Mouse (Mus musculus) heart, adult 18-20 months (tissue): ENCODE measurements around the gene Arid3c. TPM values are rescaled to one million over a fixed set of nuclear protein-coding genes. Genes with fewer than 3 reads are reported as not detected.
A peak's percentile ranks its signal among the peaks of the same experiment; 100 is the strongest.

Experiments used
- DNase-seq, 2 experiments: peaks; one replicate each; pipeline ENCODE4 v3.0.0; 2021 to 2022; ENCODE audit warnings: mixed read lengths in 1 of 2
- total RNA-seq, 2 experiments: library from RNA; stranded (reverse); gene quantifications; 2 replicates each; pipeline ENCODE4 v1.2.3; 2021

Gene Arid3c
- total RNA-seq, 2 experiments from 2014 or later = not detected

GRCm38 (mm10) chr4:41744131-41744530 is 13.2 kb upstream of the Arid3c start:
- no peak for DNase-seq

- DNase-seq = peak; percentile 97
These were observed 10.2 kb upstream of the Arid3c start for GRCm38 (mm10) chr4:41741158-41741560.

GRCm38 (mm10) chr4:41740380-41741157 is 9.6 kb upstream of the Arid3c start:
- no peak for DNase-seq

GRCm38 (mm10) chr4:41739260-41739659 is 8.3 kb upstream of the Arid3c start:
- DNase-seq = no peak

- DNase-seq = no peak
These were observed 7.3 kb upstream of the Arid3c start for GRCm38 (mm10) chr4:41738256-41738603.

GRCm38 (mm10) chr4:41737602-41738255 is 6.8 kb upstream of the Arid3c start:
- peak; percentile 79 to 87 for DNase-seq

- DNase-seq = no peak
These were observed 3.9 kb downstream of the Arid3c start for GRCm38 (mm10) chr4:41726826-41727621.

- DNase-seq = peak; percentile 92 to 95
These were observed 8.0 kb downstream of the Arid3c start, which contains the start of gene Dctn3 for GRCm38 (mm10) chr4:41722918-41723351. Dctn3 (minus strand) TSS chr4:41723170.

GRCm38 (mm10) chr4:41716834-41717233 is 14.1 kb downstream of the Arid3c start:
- DNase-seq = no peak

- DNase-seq = peak; percentile 32 to 63
These were observed 15.3 kb downstream of the Arid3c start for GRCm38 (mm10) chr4:41715596-41715995.

- no peak for DNase-seq
These were observed 15.9 kb downstream of the Arid3c start for GRCm38 (mm10) chr4:41715082-41715481.

- DNase-seq = peak; percentile 70 to 86
These were observed 16.7 kb downstream of the Arid3c start for GRCm38 (mm10) chr4:41714276-41714675.

- DNase-seq = peak; percentile 84 to 95
These were observed 17.5 kb downstream of the Arid3c start, which contains the start of gene Rpp25l for GRCm38 (mm10) chr4:41713197-41714067. Rpp25l (minus strand) TSS chr4:41713534.

- DNase-seq = peak; percentile 43 to 48
These were observed 18.3 kb downstream of the Arid3c start for GRCm38 (mm10) chr4:41712421-41713196.

GRCm38 (mm10) chr4:41711705-41712375 is 19.1 kb downstream of the Arid3c start:
- DNase-seq = no peak

GRCm38 (mm10) chr4:41710229-41710628 is 20.7 kb downstream of the Arid3c start:
- DNase-seq = no peak

GRCm38 (mm10) chr4:41708192-41708745 is 22.7 kb downstream of the Arid3c start:
- DNase-seq = peak in 1 of 2 experiments; percentile 81

GRCm38 (mm10) chr4:41707011-41707535 is 23.9 kb downstream of the Arid3c start:
- DNase-seq = peak; percentile 65 to 76
